Mouse (Mus musculus) frontal cortex, adult (tissue): ENCODE measurements around the gene Epha6.
A peak's percentile ranks its signal among the peaks of the same experiment; 100 is the strongest.

Experiments used
- ATAC-seq: cut with Nextera tagmentation; 2 replicates; pipeline ENCODE4 v1.9.2; 2017; ENCODE audit warnings: mild to moderate bottlenecking, moderate library complexity, mixed read lengths; ENCODE audit not compliant: low TSS enrichment

The Epha6 gene

GRCm38 (mm10) chr16:60266367-60267351 lies 338.7 kb downstream of the Epha6 start:
- ATAC-seq: no peak

DNA sequence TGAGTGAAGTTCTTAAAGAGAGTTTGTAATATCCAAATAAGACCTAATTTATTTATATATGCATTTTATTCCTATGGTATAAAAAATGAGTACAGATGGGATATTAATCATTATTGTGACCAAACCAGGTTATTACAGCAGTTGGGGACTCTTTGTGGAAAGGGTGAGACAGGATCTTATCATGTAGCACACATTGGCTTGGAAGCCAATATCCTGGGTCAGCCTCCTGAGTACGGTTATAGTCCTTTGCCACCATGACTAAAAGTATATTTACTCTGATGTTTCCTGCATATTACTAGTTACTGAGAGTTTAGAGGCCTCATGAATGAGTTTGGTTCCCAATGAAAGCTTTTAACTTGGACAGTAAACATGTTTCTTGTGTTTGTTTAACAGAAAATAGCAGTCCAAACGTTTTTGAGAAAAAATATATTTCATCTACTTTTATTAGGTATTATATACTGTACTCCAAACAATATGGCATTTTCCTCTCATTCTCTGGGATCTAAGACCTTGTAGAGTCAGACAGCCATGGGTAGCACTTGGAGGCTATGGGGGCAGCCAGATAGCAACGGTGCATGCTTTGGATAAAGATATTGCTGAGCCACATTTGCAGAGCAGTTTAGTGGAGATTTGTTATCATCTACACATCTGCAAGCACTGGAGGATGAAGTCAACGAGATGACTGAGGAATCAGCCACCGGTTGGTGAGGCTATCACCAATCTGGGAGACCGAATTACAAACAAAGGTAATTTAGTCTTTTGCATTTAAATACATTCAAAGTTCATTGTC lies 340.4 kb downstream of the Epha6 start:
- no peak for ATAC-seq

DNA sequence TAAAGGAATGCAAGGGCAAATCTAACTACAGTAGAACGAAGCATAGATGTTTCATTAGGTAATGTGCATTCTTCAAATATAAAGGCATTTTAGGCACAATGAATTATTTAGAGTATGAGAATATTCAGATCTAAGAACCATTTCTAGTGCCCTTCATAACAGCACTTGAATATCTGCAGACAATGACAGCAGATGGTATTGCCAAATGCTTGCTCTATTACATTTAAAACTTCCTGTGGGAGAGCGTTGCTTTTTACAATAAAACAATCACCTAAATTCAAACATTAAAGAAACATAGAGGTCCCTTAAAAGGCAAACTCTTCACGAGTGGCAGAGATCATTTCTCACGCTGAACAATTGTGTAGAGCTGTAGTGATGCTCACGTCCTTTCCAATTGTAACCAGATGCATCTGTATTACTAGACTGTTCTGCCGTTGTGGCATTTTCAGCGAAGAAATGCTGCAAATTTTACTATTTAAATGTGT lies 347.1 kb downstream of the Epha6 start:
- peak; percentile 31; the same call in 1 of the 2 replicates for ATAC-seq

DNA sequence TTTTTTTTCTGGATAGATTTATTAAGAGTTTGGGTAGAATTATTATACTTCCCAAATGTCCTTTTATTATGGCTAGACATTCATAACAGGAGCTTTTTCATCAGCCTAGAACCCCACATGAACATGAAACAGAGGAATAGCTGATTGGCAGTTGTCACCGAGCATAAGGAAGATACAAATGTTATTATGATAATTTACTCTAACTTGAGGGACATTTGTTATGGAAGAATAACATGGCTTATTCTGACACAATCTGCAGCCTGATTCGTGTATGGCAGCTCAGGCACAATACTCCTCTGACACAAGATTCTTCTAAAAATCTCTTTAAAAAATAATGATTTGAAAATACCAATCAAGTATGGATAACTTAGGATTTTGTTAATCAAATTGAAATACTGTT lies 347.7 kb downstream of the Epha6 start:
- ATAC-seq: no peak

DNA sequence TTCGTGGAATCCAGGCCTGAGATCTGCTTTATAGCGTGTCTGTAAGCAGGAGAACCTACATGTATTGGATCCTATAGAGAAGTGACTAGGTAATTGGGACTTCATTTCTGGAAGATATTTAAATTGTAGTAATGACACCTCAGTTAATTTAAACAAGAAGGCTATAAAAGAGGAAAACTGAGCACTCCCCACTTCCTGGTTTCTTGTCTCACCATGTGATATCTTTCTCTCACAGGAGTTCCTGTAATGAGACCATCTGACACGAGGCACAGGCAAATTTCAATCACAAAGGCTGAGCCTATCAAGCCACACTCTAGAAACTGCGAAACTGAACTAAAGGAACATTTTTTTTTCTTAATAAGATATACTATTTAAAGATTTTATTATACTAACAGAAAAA lies 348.3 kb downstream of the Epha6 start:
- ATAC-seq: no peak

DNA sequence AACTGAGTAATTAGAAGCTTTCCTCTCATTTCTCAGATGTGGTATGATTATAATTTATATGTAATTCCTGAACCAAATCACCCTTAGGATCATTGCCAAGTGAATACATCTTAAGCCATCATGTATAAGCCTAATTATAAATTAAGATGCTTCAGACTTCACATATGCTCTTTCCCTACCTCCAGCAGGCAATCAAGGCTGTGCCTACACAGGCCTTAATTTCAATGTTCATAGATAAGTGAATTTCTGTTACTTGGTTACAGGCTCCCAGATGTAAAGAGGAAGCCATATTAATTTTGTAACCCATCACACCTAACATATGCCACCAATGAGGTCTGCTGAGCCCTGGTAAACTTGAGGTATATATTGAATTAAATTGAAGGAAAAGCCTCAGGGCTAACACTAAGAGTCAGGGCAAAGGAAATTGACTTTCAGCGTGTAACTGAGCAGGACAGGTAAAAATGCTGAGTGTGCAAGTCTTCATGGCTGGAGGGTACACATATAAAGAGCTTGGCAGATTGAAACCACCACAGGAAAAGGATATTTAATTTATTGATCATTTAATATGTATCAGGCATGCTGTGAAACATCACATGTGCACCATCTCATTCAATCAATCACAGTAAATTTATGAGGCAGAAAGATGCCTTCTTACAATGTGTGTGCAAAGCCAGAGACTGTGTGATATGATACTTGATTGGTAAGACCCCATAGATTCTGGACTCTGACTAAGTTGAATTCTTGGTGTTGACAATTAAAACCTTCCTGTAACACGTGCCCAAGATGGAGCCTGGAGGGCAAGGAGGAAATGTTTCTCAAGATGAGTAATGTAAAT lies 365.8 kb downstream of the Epha6 start:
- no peak for ATAC-seq

DNA sequence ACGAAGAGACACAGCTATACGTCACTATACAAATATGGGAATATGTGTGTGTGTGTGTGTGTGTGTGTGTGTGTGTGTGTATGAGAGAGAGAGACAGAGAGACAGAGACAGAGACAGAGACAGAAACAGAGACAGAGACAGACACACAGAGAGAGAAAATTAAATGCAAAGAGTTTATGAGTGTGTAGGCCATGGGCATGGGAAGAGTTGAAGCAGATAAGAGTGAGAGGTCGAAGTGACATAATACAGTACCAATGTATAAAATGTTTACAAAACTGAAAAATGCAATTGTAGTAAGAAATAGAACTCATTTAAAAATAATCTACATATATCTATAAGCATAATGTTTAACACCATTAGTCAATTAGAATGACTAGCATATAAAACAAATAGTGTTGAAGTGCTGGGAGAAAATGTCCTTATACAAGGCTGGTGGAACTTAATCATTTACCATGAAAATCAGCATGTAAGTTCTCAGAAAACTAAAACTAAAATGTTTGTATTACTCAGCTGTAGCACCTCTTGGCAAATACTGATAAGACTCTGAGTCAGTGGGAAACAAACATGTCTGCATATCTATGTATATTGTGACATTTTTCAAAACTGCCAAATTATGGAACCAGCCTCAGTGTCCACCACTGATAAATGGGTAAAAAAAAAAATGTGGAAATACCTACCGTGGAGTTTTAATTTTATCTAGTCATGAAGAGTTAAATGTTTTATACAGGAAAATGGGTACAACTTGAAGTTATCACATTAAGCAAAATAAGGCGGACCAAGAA lies 371.2 kb downstream of the Epha6 start:
- no peak for ATAC-seq

DNA sequence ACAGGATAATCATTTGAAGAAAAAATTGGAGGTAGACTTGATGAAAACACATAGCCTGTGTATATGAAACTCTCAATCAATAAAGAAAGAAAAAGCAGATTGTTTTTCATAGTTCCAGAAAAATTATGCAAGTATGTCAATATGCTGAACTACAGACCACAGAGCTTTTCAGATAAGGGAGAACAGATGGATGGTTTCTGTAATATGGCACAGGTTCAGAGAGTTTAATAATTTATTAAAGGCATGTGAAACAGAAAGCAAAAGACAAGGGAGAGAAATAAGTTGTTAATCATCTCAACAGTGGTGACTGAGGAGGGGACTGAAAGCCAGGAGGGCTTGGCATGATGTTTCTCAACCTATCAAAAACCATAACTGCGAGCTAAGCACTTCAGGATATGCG lies 372.3 kb downstream of the Epha6 start:
- no peak for ATAC-seq

- no peak for ATAC-seq
Measured at GRCm38 (mm10) chr16:60209151-60209550, 396.2 kb downstream of the Epha6 start.

- ATAC-seq: no peak
Measured at GRCm38 (mm10) chr16:60175580-60175979, 429.8 kb downstream of the Epha6 start.

GRCm38 (mm10) chr16:60152439-60152838 lies 452.9 kb downstream of the Epha6 start:
- ATAC-seq: peak; percentile 74

GRCm38 (mm10) chr16:60144370-60144769 lies 461.0 kb downstream of the Epha6 start:
- no peak for ATAC-seq

DNA sequence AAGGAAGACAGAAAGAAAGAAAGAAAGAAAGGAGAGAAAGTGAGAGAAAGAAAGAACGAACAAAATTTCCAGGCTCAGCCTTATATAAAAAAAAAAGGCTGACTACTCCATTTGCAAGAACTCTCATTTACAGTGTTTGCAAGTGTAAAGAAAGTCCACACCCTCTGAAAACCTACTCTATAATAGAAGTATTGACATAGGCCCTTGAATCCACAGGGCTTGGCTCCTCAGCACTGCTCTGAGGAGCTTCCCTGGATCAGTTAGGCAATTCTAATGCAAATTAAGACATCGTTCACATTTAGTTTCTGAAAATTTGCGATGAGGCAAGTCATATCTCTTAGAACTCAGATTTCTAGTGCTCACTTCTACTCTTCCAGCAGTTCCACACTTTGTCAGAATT lies 483.9 kb downstream of the Epha6 start:
- peak; percentile 55 for ATAC-seq

DNA sequence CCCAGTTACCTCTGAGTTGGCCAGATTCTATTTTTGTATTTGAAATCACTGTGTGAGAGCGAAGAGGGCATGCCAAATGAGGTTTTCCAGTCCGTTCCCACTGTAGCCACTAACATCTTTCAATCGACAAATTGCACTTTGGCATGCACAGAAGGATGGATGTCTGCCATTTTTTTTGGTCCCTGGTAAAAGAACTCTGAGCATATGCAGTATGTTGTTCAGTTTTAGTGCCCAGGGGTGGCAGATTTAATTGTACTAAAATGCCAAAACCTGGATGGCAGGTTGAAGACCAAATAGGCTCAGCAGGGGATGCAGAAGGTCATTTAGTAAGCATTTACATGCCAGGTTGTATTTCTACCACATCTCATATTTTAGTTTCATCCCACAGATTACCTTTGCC lies 503.1 kb downstream of the Epha6 start:
- no peak for ATAC-seq

DNA sequence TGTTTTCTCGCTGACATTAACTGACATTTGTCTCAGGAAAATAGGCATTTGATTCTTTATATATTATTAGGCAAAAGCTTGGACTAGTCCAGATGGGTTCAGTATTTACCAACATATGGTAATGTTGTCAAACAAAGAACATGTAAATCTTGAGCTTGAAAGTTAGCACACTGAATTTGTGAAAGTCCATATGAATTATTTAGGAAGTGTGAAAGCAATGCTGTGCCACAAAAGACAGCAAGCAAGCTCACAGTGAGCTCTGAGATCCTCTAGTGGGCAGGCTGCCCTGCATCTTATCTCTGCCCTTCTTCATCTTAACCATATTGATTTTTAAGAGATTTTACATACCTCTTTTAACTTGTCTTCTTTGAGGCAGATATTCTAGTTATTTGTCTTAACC lies 510.0 kb downstream of the Epha6 start:
- no peak for ATAC-seq

DNA sequence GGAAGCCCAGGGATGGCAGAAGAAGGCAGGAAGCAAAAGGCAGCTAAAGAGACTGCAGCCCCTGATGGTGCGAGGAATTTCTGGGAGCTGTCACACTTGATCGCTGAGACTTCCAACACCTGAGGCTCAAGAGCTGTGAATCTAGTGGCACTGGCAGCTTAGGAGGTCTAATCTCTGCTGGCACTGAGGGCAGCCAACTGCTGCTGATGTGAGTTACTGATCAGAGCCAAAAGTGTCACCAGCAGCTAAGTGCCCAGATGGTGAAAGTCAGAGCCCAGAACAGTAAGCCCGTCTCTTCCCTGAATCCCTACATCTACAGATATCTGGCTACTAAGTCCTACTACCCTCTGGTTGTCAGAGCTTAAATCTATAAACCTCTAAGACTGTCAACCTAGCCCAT lies 518.4 kb downstream of the Epha6 start:
- no peak for ATAC-seq

- peak; percentile 91 for ATAC-seq
Measured at GRCm38 (mm10) chr16:60070457-60071112, 534.7 kb downstream of the Epha6 start.

- peak; percentile 100 for ATAC-seq
Measured at GRCm38 (mm10) chr16:60043809-60044208, 561.5 kb downstream of the Epha6 start.

GRCm38 (mm10) chr16:60028381-60028780 lies 577.0 kb downstream of the Epha6 start:
- ATAC-seq: no peak

DNA sequence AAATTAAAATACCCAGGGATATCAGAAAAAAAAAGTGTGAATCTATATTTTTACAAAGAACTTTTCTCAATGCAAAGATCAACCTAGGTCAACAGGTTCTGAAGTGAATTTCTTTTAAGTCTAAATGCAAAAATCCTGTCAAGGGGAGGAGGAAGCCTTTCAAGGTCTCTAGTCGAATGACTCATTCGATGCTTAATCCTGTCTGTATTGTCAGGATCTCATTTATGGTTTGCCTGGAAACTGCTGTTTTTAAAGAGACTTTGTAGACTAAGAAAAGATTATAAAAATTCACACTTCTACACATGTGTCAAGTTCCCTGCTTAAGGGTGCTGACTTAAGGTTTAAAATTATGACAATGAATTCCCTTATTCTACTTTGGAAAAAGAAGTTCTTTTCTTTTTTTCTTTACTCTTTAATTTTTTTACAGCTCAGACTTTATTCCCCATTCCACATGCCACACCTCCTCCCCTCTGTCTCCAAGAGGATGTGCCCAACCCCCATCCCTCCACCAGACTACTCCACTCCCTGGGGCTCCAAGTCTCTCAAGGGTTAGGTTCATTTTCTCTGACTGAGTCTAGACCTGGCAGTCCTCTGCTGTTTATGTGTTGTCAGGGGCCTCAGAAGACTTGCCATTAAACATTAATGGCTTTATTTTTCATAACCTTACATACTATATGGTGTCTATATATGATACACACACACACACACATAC lies 598.3 kb downstream of the Epha6 start:
- peak; percentile 96 for ATAC-seq
